Mouse (Mus musculus) cortical plate, adult 2 months (tissue): Measurements from ENCODE around the gene Pax7.

Experiments used
- CTCF ChIP-seq: fragments of 200-500 bp; IDR thresholded peaks from 2 replicates; pipeline ENCODE4 v1.5.1; 2011; ENCODE audit warnings: mild to moderate bottlenecking, control low read depth, low read length; ENCODE audit not compliant: insufficient read depth; ENCODE audit errors: extremely low read depth
- POLR2A ChIP-seq: fragments of 200-500 bp; IDR thresholded peaks from 2 replicates; pipeline ENCODE4 v1.6.1; 2011; ENCODE audit warnings: mild to moderate bottlenecking, low read length, control low read depth; ENCODE audit not compliant: insufficient read depth; ENCODE audit errors: extremely low read depth

- TF ChIP-seq POLR2A (no peak), CTCF (no peak)
Measured at GRCm38 (mm10) chr4:139833036-139833634, at the start of gene Pax7.
